20 mouse cellular contexts compared by ENCODE assay signal in genomic region chr10:125679644-125680043, GRCm38 (mm10).
DNase-seq lines count a peak whose midpoint lies in the region; ATAC-seq and TF ChIP-seq lines count a peak whose summit lies in the region.
"Had no signal": no experiment of that assay in that cellular context is flagged by ENCODE, and none has a peak within 500 bp of the region (broad histone marks: within the 10 kb centered on the region; RNA-seq: fewer than 3 reads in every experiment).

No protein-coding gene starts in this region.

- no peaks in the 10 kb centered on the region for H3K36me3 ChIP-seq in intestine, postnatal 0 days (ENCODE audit: control insufficient read depth, insufficient read depth)
- no peaks in the 10 kb centered on the region for H3K36me3 ChIP-seq in intestine, embryonic 15.5 days
- no peaks in the 10 kb centered on the region for H3K36me3 ChIP-seq in midbrain, postnatal 0 days (ENCODE audit: insufficient read depth, low read length)
- no peaks in the 10 kb centered on the region for H3K36me3 ChIP-seq in midbrain, embryonic 14.5 days (ENCODE audit: control insufficient read depth, insufficient read depth, low read length)
- H3K36me3 ChIP-seq in splenic B cell, adult 2 months (ENCODE audit: control insufficient read depth, insufficient read depth, low read length, poor library complexity, severe bottlenecking), result no peaks in the 10 kb centered on the region
- H3K36me3 ChIP-seq: embryonic facial prominence, embryonic 13.5 days; heart, embryonic 12.5 days; liver, embryonic 12.5 days; midbrain, embryonic 13.5 days; stomach, embryonic 15.5 days had no signal

- TF ChIP-seq CTCF in intestine, postnatal 0 days (IDR thresholded peaks at IDR 0.05; ENCODE audit: low read depth), result peak; percentile 45
- TF ChIP-seq CTCF in midbrain, postnatal 0 days (IDR thresholded peaks at IDR 0.05), result peak; percentile 29; the same call in 1 of the 2 replicates

- WGBS in intestine, postnatal 0 days, result 79% methylated on average over 7 of the region's 7 CpGs
- 74% methylated on average over 7 of the region's 7 CpGs for WGBS in intestine, embryonic 15.5 days
- 86% methylated on average over 7 of the region's 7 CpGs for WGBS in midbrain, postnatal 0 days
- 85% methylated on average over 7 of the region's 7 CpGs for WGBS in midbrain, embryonic 14.5 days

- no peak for DNase-seq in midbrain, postnatal 0 days (ENCODE audit: low spot score)
- DNase-seq in midbrain, embryonic 14.5 days, result no peak
- DNase-seq in R1 (ENCODE audit: low read depth, low spot score), result peak; percentile 43
- DNase-seq in splenic B cell, adult 2 months (ENCODE audit: low read depth, low spot score), result peak; percentile 2
- no peak for DNase-seq in ovary, postnatal 14 days (ENCODE audit: low spot score)
- DNase-seq: adrenal gland, postnatal 14 days; cerebellum, adult 8-10 months; gastrocnemius, postnatal 14 days; heart, postnatal 4 days; left cerebral cortex, postnatal 4 days; lung, postnatal 4 days; right cerebral cortex, postnatal 4 days; thymus, postnatal 14 days had no signal

- H3K9me3 ChIP-seq in intestine, postnatal 0 days (ENCODE audit: control insufficient read depth), result no peaks in the 10 kb centered on the region
- H3K9me3 ChIP-seq in intestine, embryonic 15.5 days, result no peaks in the 10 kb centered on the region
- no peaks in the 10 kb centered on the region for H3K9me3 ChIP-seq in midbrain, postnatal 0 days (ENCODE audit: low read length)
- H3K9me3 ChIP-seq in midbrain, embryonic 14.5 days (ENCODE audit: control insufficient read depth, low read length), result no peaks in the 10 kb centered on the region
- H3K9me3 ChIP-seq: embryonic facial prominence, embryonic 13.5 days; heart, embryonic 12.5 days; liver, embryonic 12.5 days; midbrain, embryonic 13.5 days; stomach, embryonic 15.5 days had no signal

- no peak overlapping the region for H3K4me3 ChIP-seq in intestine, postnatal 0 days (ENCODE audit: low read depth, low read length)
- no peak overlapping the region for H3K4me3 ChIP-seq in intestine, embryonic 15.5 days (replicated peaks)
- no peak overlapping the region for H3K4me3 ChIP-seq in midbrain, postnatal 0 days (ENCODE audit: low read depth, low read length)
- no peak overlapping the region for H3K4me3 ChIP-seq in midbrain, embryonic 14.5 days (replicated peaks; ENCODE audit: low read depth, low read length)
- H3K4me3 ChIP-seq: embryonic facial prominence, embryonic 13.5 days; heart, embryonic 12.5 days; liver, embryonic 12.5 days; midbrain, embryonic 13.5 days; stomach, embryonic 15.5 days had no signal

- no peak for ATAC-seq in intestine, postnatal 0 days
- no peak for ATAC-seq in intestine, embryonic 15.5 days
- no peak for ATAC-seq in midbrain, postnatal 0 days (ENCODE audit: low FRiP score)
- ATAC-seq in midbrain, embryonic 14.5 days (ENCODE audit: low FRiP score, low TSS enrichment), result no peak
- ATAC-seq: liver, embryonic 12.5 days; midbrain, embryonic 13.5 days had no signal

- H3K4me2 ChIP-seq in intestine, postnatal 0 days (replicated peaks; ENCODE audit: low read depth), result no peak overlapping the region
- H3K4me2 ChIP-seq in intestine, embryonic 15.5 days (replicated peaks), result no peak overlapping the region
- no peak overlapping the region for H3K4me2 ChIP-seq in midbrain, postnatal 0 days (ENCODE audit: low read depth, low read length, poor library complexity, severe bottlenecking)
- no peak overlapping the region for H3K4me2 ChIP-seq in midbrain, embryonic 14.5 days (ENCODE audit: low read length)
- H3K4me2 ChIP-seq: embryonic facial prominence, embryonic 13.5 days; heart, embryonic 12.5 days; liver, embryonic 12.5 days; midbrain, embryonic 13.5 days; stomach, embryonic 15.5 days had no signal

- no peaks in the 10 kb centered on the region for H3K4me1 ChIP-seq in intestine, postnatal 0 days (replicated peaks; ENCODE audit: control insufficient read depth, insufficient read depth, low read length)
- no peaks in the 10 kb centered on the region for H3K4me1 ChIP-seq in intestine, embryonic 15.5 days (replicated peaks)
- H3K4me1 ChIP-seq in midbrain, postnatal 0 days (ENCODE audit: insufficient read depth, low read length), result no peaks in the 10 kb centered on the region
- no peaks in the 10 kb centered on the region for H3K4me1 ChIP-seq in midbrain, embryonic 14.5 days (ENCODE audit: control insufficient read depth, insufficient read depth, low read length)
- H3K4me1 ChIP-seq: embryonic facial prominence, embryonic 13.5 days; heart, embryonic 12.5 days; liver, embryonic 12.5 days; midbrain, embryonic 13.5 days; stomach, embryonic 15.5 days had no signal

- no peak overlapping the region for H3K9ac ChIP-seq in intestine, postnatal 0 days (ENCODE audit: low read depth, low read length)
- no peak overlapping the region for H3K9ac ChIP-seq in intestine, embryonic 15.5 days
- no peak overlapping the region for H3K9ac ChIP-seq in midbrain, postnatal 0 days (replicated peaks; ENCODE audit: low read length, poor library complexity, severe bottlenecking)
- H3K9ac ChIP-seq in midbrain, embryonic 14.5 days (replicated peaks; ENCODE audit: low read length), result no peak overlapping the region
- H3K9ac ChIP-seq: embryonic facial prominence, embryonic 13.5 days; heart, embryonic 12.5 days; liver, embryonic 12.5 days; midbrain, embryonic 13.5 days; stomach, embryonic 15.5 days had no signal

- H3K27ac ChIP-seq in intestine, postnatal 0 days (ENCODE audit: low read depth, low read length), result no peak overlapping the region
- no peak overlapping the region for H3K27ac ChIP-seq in intestine, embryonic 15.5 days
- no peak overlapping the region for H3K27ac ChIP-seq in midbrain, postnatal 0 days (ENCODE audit: low read depth, low read length)
- H3K27ac ChIP-seq in midbrain, embryonic 14.5 days (replicated peaks; ENCODE audit: low read depth, low read length), result no peak overlapping the region
- H3K27ac ChIP-seq: embryonic facial prominence, embryonic 13.5 days; liver, embryonic 12.5 days; midbrain, embryonic 13.5 days; stomach, embryonic 15.5 days had no signal

- H3K27me3 ChIP-seq in intestine, postnatal 0 days (replicated peaks; ENCODE audit: control insufficient read depth, insufficient read depth, low read length), result no peaks in the 10 kb centered on the region
- no peaks in the 10 kb centered on the region for H3K27me3 ChIP-seq in intestine, embryonic 15.5 days (replicated peaks)
- no peaks in the 10 kb centered on the region for H3K27me3 ChIP-seq in midbrain, postnatal 0 days (ENCODE audit: insufficient read depth, low read length)
- no peaks in the 10 kb centered on the region for H3K27me3 ChIP-seq in midbrain, embryonic 14.5 days (ENCODE audit: control insufficient read depth, insufficient read depth, low read length)
- no peaks in the 10 kb centered on the region for H3K27me3 ChIP-seq in splenic B cell, adult 2 months (ENCODE audit: control insufficient read depth, insufficient read depth, low read length, poor library complexity, severe bottlenecking)
- H3K27me3 ChIP-seq: embryonic facial prominence, embryonic 13.5 days; heart, embryonic 12.5 days; liver, embryonic 12.5 days; midbrain, embryonic 13.5 days; stomach, embryonic 15.5 days had no signal

Comparison
In these comparisons a context has a peak if more than half of its experiments do, and no peak if none do; other contexts are left out.
1. DNase-seq: peak in R1 (single experiment) and splenic B cell, adult 2 months (single experiment); none in midbrain, postnatal 0 days (single experiment), midbrain, embryonic 14.5 days (single experiment) and ovary, postnatal 14 days (single experiment).